Mouse (Mus musculus) spleen, adult 2 months (tissue): ENCODE measurements around the gene Rest.
A peak's percentile ranks its signal among the peaks of the same experiment; 100 is the strongest.

ENCODE experiments used
- CTCF ChIP-seq: fragments of 200-500 bp; IDR thresholded peaks from 2 replicates; pipeline ENCODE4 v1.5.1; 2011; ENCODE audit warnings: mild to moderate bottlenecking, inconsistent platforms; ENCODE audit not compliant: insufficient read depth, insufficient read length, insufficient replicate concordance; ENCODE audit errors: extremely low read depth
- POLR2A ChIP-seq: fragments of 200-500 bp; IDR thresholded peaks from 2 replicates; pipeline ENCODE4 v1.6.1; 2011; ENCODE audit warnings: low read depth, low read length, inconsistent platforms

- TF ChIP-seq CTCF (peak; percentile 7; the same call in 1 of the 2 replicates), POLR2A (no peak)
Measured at GRCm38 (mm10) chr5:77269399-77269798, 4.1 kb downstream of the Rest start.
